Mouse (Mus musculus) kidney, embryonic 14.5 days (tissue): ENCODE measurements around the gene Znrf3. TPM values are rescaled to one million over a fixed set of nuclear protein-coding genes. Genes with fewer than 3 reads are reported as not detected.

ENCODE experiments used
- ATAC-seq: fragments of 200-750 bp; cut with Nextera tagmentation; 2 replicates; pipeline ENCODE4 v1.8.0; 2017; ENCODE audit warnings: moderate number of reproducible peaks, mild to moderate bottlenecking, moderate TSS enrichment, moderate library complexity; ENCODE audit not compliant: low FRiP score, low TSS enrichment
- H3K27ac ChIP-seq: fragments of 300-500 bp; sonication (generic); 2 replicates; pipeline ENCODE4 v1.5.1; 2014; ENCODE audit warnings: low read depth, mild to moderate bottlenecking, low read length, moderate library complexity, mixed read lengths
- H3K27me3 ChIP-seq: fragments of 300-500 bp; sonication (generic); 2 replicates; pipeline ENCODE4 v1.6.1; 2014; ENCODE audit warnings: mild to moderate bottlenecking, low read length; ENCODE audit not compliant: control insufficient read depth, insufficient read depth
- H3K36me3 ChIP-seq: fragments of 300-500 bp; sonication (generic); 2 replicates; pipeline ENCODE4 v1.6.1; 2014; ENCODE audit warnings: low read length, mixed read lengths; ENCODE audit not compliant: control insufficient read depth, insufficient read depth
- H3K4me1 ChIP-seq: fragments of 300-500 bp; sonication (generic); 2 replicates; pipeline ENCODE4 v1.6.1; 2014; ENCODE audit warnings: low read length, mixed read lengths; ENCODE audit not compliant: control insufficient read depth, insufficient read depth
- H3K4me2 ChIP-seq: fragments of 300-500 bp; sonication (generic); replicated peaks from 2 replicates; pipeline ENCODE4 v1.6.1; 2014; ENCODE audit warnings: low read depth, mild to moderate bottlenecking, low read length
- H3K4me3 ChIP-seq: fragments of 300-500 bp; sonication (generic); 2 replicates; pipeline ENCODE4 v1.5.1; 2014; ENCODE audit warnings: mild to moderate bottlenecking, low read length
- H3K9ac ChIP-seq: fragments of 300-500 bp; sonication (generic); 2 replicates; pipeline ENCODE4 v1.6.1; 2014; ENCODE audit warnings: low read depth, mild to moderate bottlenecking, low read length, moderate library complexity
- H3K9me3 ChIP-seq: fragments of 300-500 bp; sonication (generic); 2 replicates; pipeline ENCODE4 v1.6.1; 2016; ENCODE audit warnings: low read length; ENCODE audit not compliant: control insufficient read depth
- WGBS: fragments of 180-500 bp; shearing (Covaris S2); extraction: QIAGEN DNeasy Blood & Tissue Kit; methylation state at CpG from one replicate; pipeline ENCODE4 v1.1.7; 2014; 5-methylcytosine and 5-hydroxymethylcytosine counted together
- polyA plus RNA-seq: library from polyadenylated mRNA; unstranded; fragments of >200 nt; fragmentation: Nextera tagmentation; extraction: Ambion mirVana; gene quantifications from 2 replicates; pipeline ENCODE4 v1.2.1, GENCODE M21; 2014

Gene Znrf3
- polyA plus RNA-seq, 1 experiment from 2014 or later, result 20.6 TPM

GRCm38 (mm10) chr11:5298007-5298372 lies 146.7 kb downstream of the Znrf3 start:
- no peaks in the 10 kb centered on the region for H3K36me3 ChIP-seq
- H3K9ac ChIP-seq, result no peak overlapping the region
- no peak for ATAC-seq
- no peaks in the 10 kb centered on the region for H3K9me3 ChIP-seq
- no peaks in the 10 kb centered on the region for H3K27me3 ChIP-seq
- H3K27ac ChIP-seq, result peak overlapping the region; percentile 81
- WGBS, result 18% methylated on average over 1 of the region's 1 CpGs
- H3K4me2 ChIP-seq, result peak overlapping the region; percentile 23
- H3K4me1 ChIP-seq, result peaks cover 36% of the 10 kb centered on the region
- no peak overlapping the region for H3K4me3 ChIP-seq

GRCm38 (mm10) chr11:5297148-5298006 lies 147.3 kb downstream of the Znrf3 start:
- Histone ChIP-seq H3K4me1 (peaks cover 36% of the 10 kb centered on the region), H3K4me3 (0 out of 2 replicates have a peak overlapping the region, but pooled peaks have one; percentile 0), H3K27me3 (no peaks in the 10 kb centered on the region), H3K36me3 (no peaks in the 10 kb centered on the region), H3K27ac (peak overlapping the region; percentile 81), H3K9ac (no peak overlapping the region), H3K9me3 (no peaks in the 10 kb centered on the region), H3K4me2 (peak overlapping the region; percentile 23)
- 10% methylated on average over 13 of the region's 13 CpGs for WGBS
- peak; percentile 94 for ATAC-seq

GRCm38 (mm10) chr11:5296576-5297115 lies 148.0 kb downstream of the Znrf3 start:
- peaks cover 36% of the 10 kb centered on the region for H3K4me1 ChIP-seq
- peak overlapping the region; percentile 81 for H3K27ac ChIP-seq
- 10% methylated on average over 2 of the region's 2 CpGs for WGBS
- no peaks in the 10 kb centered on the region for H3K9me3 ChIP-seq
- H3K4me2 ChIP-seq, result no peak overlapping the region; the same call in 1 of the 2 replicates
- no peaks in the 10 kb centered on the region for H3K27me3 ChIP-seq
- H3K4me3 ChIP-seq, result no peak overlapping the region
- no peaks in the 10 kb centered on the region for H3K36me3 ChIP-seq
- H3K9ac ChIP-seq, result no peak overlapping the region
- ATAC-seq, result peak; percentile 54; the same call in 1 of the 2 replicates

- no peak overlapping the region for H3K9ac ChIP-seq
- no peak for ATAC-seq
- H3K27me3 ChIP-seq, result no peaks in the 10 kb centered on the region
- no peak overlapping the region; the same call in 1 of the 2 replicates for H3K27ac ChIP-seq
- WGBS, result 68% methylated on average over 3 of the region's 3 CpGs
- no peak overlapping the region for H3K4me3 ChIP-seq
- no peaks in the 10 kb centered on the region for H3K36me3 ChIP-seq
- H3K9me3 ChIP-seq, result no peaks in the 10 kb centered on the region
- H3K4me2 ChIP-seq, result no peak overlapping the region
- H3K4me1 ChIP-seq, result peaks cover 40% of the 10 kb centered on the region
Observed at GRCm38 (mm10) chr11:5294805-5295204, 149.8 kb downstream of the Znrf3 start.

GRCm38 (mm10) chr11:5290691-5291090 lies 154.0 kb downstream of the Znrf3 start:
- H3K27me3 ChIP-seq, result no peaks in the 10 kb centered on the region
- peaks cover 10% of the 10 kb centered on the region for H3K4me1 ChIP-seq
- H3K9ac ChIP-seq, result no peak overlapping the region
- no peak overlapping the region for H3K27ac ChIP-seq
- H3K9me3 ChIP-seq, result no peaks in the 10 kb centered on the region
- no peak overlapping the region for H3K4me3 ChIP-seq
- no peak overlapping the region for H3K4me2 ChIP-seq
- WGBS, result 19% methylated on average over 5 of the region's 5 CpGs
- peaks cover 29% of the 10 kb centered on the region for H3K36me3 ChIP-seq
- no peak for ATAC-seq

- no peaks in the 10 kb centered on the region for H3K27me3 ChIP-seq
- WGBS, result 88% methylated on average over 4 of the region's 4 CpGs
- H3K9me3 ChIP-seq, result no peaks in the 10 kb centered on the region
- no peak for ATAC-seq
- H3K27ac ChIP-seq, result no peak overlapping the region
- H3K36me3 ChIP-seq, result peaks cover 34% of the 10 kb centered on the region
- no peak overlapping the region for H3K9ac ChIP-seq
- H3K4me2 ChIP-seq, result no peak overlapping the region
- H3K4me1 ChIP-seq, result 0 out of 2 replicates have a peak, but pooled peaks cover 3% of the 10 kb centered on the region
- no peak overlapping the region for H3K4me3 ChIP-seq
Observed at GRCm38 (mm10) chr11:5289826-5290580, 154.6 kb downstream of the Znrf3 start.

- H3K36me3 ChIP-seq, result peaks cover 77% of the 10 kb centered on the region
- 87% methylated on average over 2 of the region's 2 CpGs for WGBS
Observed at GRCm38 (mm10) chr11:5283987-5284386, 160.7 kb downstream of the Znrf3 start.

GRCm38 (mm10) chr11:5280932-5281331 lies 163.7 kb downstream of the Znrf3 start:
- H3K9ac ChIP-seq, result no peak overlapping the region
- peaks cover 53% of the 10 kb centered on the region for H3K36me3 ChIP-seq
- H3K4me1 ChIP-seq, result no peaks in the 10 kb centered on the region
- H3K27ac ChIP-seq, result no peak overlapping the region
- no peak overlapping the region for H3K4me2 ChIP-seq
- H3K27me3 ChIP-seq, result no peaks in the 10 kb centered on the region
- H3K4me3 ChIP-seq, result no peak overlapping the region
- no peaks in the 10 kb centered on the region for H3K9me3 ChIP-seq
- whole genome bisulfite sequencing, result 90% methylated on average over 7 of the region's 7 CpGs
- ATAC-seq, result no peak

More at GRCm38 (mm10) chr11:5283987-5284386, 160.7 kb downstream of the Znrf3 start:
- ATAC-seq, result no peak
- H3K9me3 ChIP-seq, result no peaks in the 10 kb centered on the region
- H3K27me3 ChIP-seq, result no peaks in the 10 kb centered on the region
- no peak overlapping the region for H3K27ac ChIP-seq
- H3K4me3 ChIP-seq, result no peak overlapping the region
- no peaks in the 10 kb centered on the region for H3K4me1 ChIP-seq
- no peak overlapping the region for H3K9ac ChIP-seq
- no peak overlapping the region for H3K4me2 ChIP-seq
